Mouse (Mus musculus) kidney, adult 2 months (tissue): ENCODE data around the gene Cpeb3. TPM values are rescaled to one million over a fixed set of nuclear protein-coding genes. Genes with fewer than 3 reads are reported as not detected.

Experiments used
- DNase-seq: peaks from one replicate; pipeline ENCODE4 v3.0.0; 2021
- H3K27ac ChIP-seq: fragments of 200-500 bp; 2 replicates; pipeline ENCODE4 v1.5.1; 2012; ENCODE audit warnings: low read depth, low read length, control low read depth, inconsistent platforms; ENCODE audit not compliant: insufficient read depth
- H3K27me3 ChIP-seq: fragments of 200-500 bp; replicated peaks from 2 replicates; pipeline ENCODE4 v1.6.1; 2012; ENCODE audit warnings: mild to moderate bottlenecking, moderate library complexity, low read length, inconsistent platforms; ENCODE audit not compliant: control insufficient read depth, insufficient read depth
- H3K36me3 ChIP-seq: fragments of 200-500 bp; 2 replicates; pipeline ENCODE4 v1.6.1; 2012; ENCODE audit warnings: mild to moderate bottlenecking, moderate library complexity, low read length, inconsistent platforms; ENCODE audit not compliant: control insufficient read depth, insufficient read depth
- H3K4me1 ChIP-seq: fragments of 200-500 bp; 2 replicates; pipeline ENCODE4 v1.6.1; 2011; ENCODE audit warnings: low read length; ENCODE audit not compliant: control insufficient read depth, insufficient read depth
- H3K4me3 ChIP-seq: fragments of 200-500 bp; 2 replicates; pipeline ENCODE4 v1.5.1; 2011; ENCODE audit warnings: mild to moderate bottlenecking, low read depth, low read length, control low read depth; ENCODE audit not compliant: insufficient read depth
- CTCF ChIP-seq: fragments of 200-500 bp; conservative IDR thresholded peaks from 2 replicates; pipeline ENCODE4 v1.5.1; 2011; ENCODE audit warnings: low read depth, mild to moderate bottlenecking, control low read depth, low read length, moderate library complexity, mixed read lengths; ENCODE audit not compliant: insufficient read depth, insufficient read length
- POLR2A ChIP-seq: fragments of 200-500 bp; IDR thresholded peaks from one replicate; pipeline ENCODE4 v1.6.1; 2011; ENCODE audit warnings: low read depth, low read length, control low read depth
- WGBS: fragments of 180-500 bp; shearing (Covaris S2); methylation state at CpG from one replicate; pipeline ENCODE4 v1.1.7; 2018; 5-methylcytosine and 5-hydroxymethylcytosine counted together
- polyA plus RNA-seq: library from polyadenylated mRNA; depleted of rRNA; stranded (reverse); fragments of >200 nt; gene quantifications from 2 replicates; pipeline ENCODE4 v1.2.3, GENCODE M21; 2012

Gene Cpeb3
- polyA plus RNA-seq, 1 experiment = 14.2 TPM

- WGBS = 63% methylated on average over 1 of the region's 1 CpGs
- no peak for DNase-seq
- Histone ChIP-seq H3K4me3 (no peak overlapping the region), H3K27me3 (no peaks in the 10 kb centered on the region), H3K36me3 (no peaks in the 10 kb centered on the region), H3K4me1 (peaks cover 3% of the 10 kb centered on the region; the same call in 1 of the 2 replicates), H3K27ac (no peak overlapping the region)
- TF ChIP-seq CTCF (no peak), POLR2A (no peak)
These were observed 97.9 kb downstream of the Cpeb3 start for GRCm38 (mm10) chr19:37110494-37110893.

- TF ChIP-seq CTCF = no peak
- no peak for TF ChIP-seq POLR2A
- DNase-seq = no peak
- 63% methylated on average over 4 of the region's 4 CpGs for WGBS
- H3K36me3 ChIP-seq = no peaks in the 10 kb centered on the region
- no peaks in the 10 kb centered on the region for H3K27me3 ChIP-seq
- no peak overlapping the region for H3K27ac ChIP-seq
- H3K4me3 ChIP-seq = no peak overlapping the region
- H3K4me1 ChIP-seq = peaks cover 3% of the 10 kb centered on the region; the same call in 1 of the 2 replicates
These were observed 98.5 kb downstream of the Cpeb3 start for GRCm38 (mm10) chr19:37109853-37110252.

GRCm38 (mm10) chr19:37100689-37101088 is 107.7 kb downstream of the Cpeb3 start:
- Histone ChIP-seq H3K27me3 (no peaks in the 10 kb centered on the region), H3K4me1 (no peaks in the 10 kb centered on the region), H3K27ac (no peak overlapping the region), H3K4me3 (no peak overlapping the region), H3K36me3 (no peaks in the 10 kb centered on the region)
- no peak for DNase-seq
- TF ChIP-seq CTCF = no peak
- no peak for TF ChIP-seq POLR2A
- 99% methylated on average over 2 of the region's 2 CpGs for WGBS

GRCm38 (mm10) chr19:37095666-37096330 is 112.6 kb downstream of the Cpeb3 start:
- no peak for DNase-seq
- TF ChIP-seq CTCF (no peak), POLR2A (no peak)
- 0 out of 2 replicates have a peak, but pooled peaks cover 7% of the 10 kb centered on the region for H3K4me1 ChIP-seq
- H3K27ac ChIP-seq = no peak overlapping the region
- H3K27me3 ChIP-seq = no peaks in the 10 kb centered on the region
- no peak overlapping the region for H3K4me3 ChIP-seq
- WGBS = 85% methylated on average over 4 of the region's 4 CpGs
- no peaks in the 10 kb centered on the region for H3K36me3 ChIP-seq

GRCm38 (mm10) chr19:37093181-37093580 is 115.2 kb downstream of the Cpeb3 start:
- H3K4me3 ChIP-seq = no peak overlapping the region
- 59% methylated on average over 3 of the region's 3 CpGs for WGBS
- H3K27me3 ChIP-seq = no peaks in the 10 kb centered on the region
- peak overlapping the region; percentile 55; the same call in 1 of the 2 replicates for H3K27ac ChIP-seq
- TF ChIP-seq POLR2A = no peak
- no peak for TF ChIP-seq CTCF
- H3K4me1 ChIP-seq = 0 out of 2 replicates have a peak, but pooled peaks cover 7% of the 10 kb centered on the region
- no peaks in the 10 kb centered on the region for H3K36me3 ChIP-seq
- peak; percentile 59 for DNase-seq

GRCm38 (mm10) chr19:37090146-37091061 is 118.0 kb downstream of the Cpeb3 start:
- WGBS = 56% methylated on average over 8 of the region's 8 CpGs
- H3K27ac ChIP-seq = no peak overlapping the region
- H3K27me3 ChIP-seq = no peaks in the 10 kb centered on the region
- TF ChIP-seq POLR2A (no peak), CTCF (no peak)
- H3K36me3 ChIP-seq = no peaks in the 10 kb centered on the region
- no peak overlapping the region for H3K4me3 ChIP-seq
- no peak for DNase-seq
- H3K4me1 ChIP-seq = 0 out of 2 replicates have a peak, but pooled peaks cover 7% of the 10 kb centered on the region
